Mouse (Mus musculus) liver, postnatal 0 days (tissue): ENCODE results near the gene Smyd3. TPM values are rescaled to one million over a fixed set of nuclear protein-coding genes. Genes with fewer than 3 reads are reported as not detected.
"Not testable (repeated sequence)": the region's sequence is repeated elsewhere in the genome, so short reads cannot be mapped to it uniquely, and the experiment has no call there.

Experiments used
- ATAC-seq: fragments of 200-750 bp; cut with Nextera tagmentation; 2 replicates; pipeline ENCODE4 v1.8.0; 2017; ENCODE audit warnings: mild to moderate bottlenecking, moderate library complexity
- DNase-seq: peaks from one replicate; pipeline ENCODE4 v3.0.0-alpha.2; 2016
- H3K27ac ChIP-seq: fragments of 300-500 bp; sonication (generic); 2 replicates; pipeline ENCODE4 v1.5.1; 2014; ENCODE audit warnings: antibody characterized with exemption, moderate library complexity, mild to moderate bottlenecking, low read depth
- H3K27me3 ChIP-seq: fragments of 300-500 bp; sonication (generic); 2 replicates; pipeline ENCODE4 v1.6.1; 2014; ENCODE audit warnings: low read length, control low read depth, mixed read lengths; ENCODE audit not compliant: insufficient read depth
- H3K36me3 ChIP-seq: fragments of 300-500 bp; sonication (generic); replicated peaks from 2 replicates; pipeline ENCODE4 v1.6.1; 2014; ENCODE audit warnings: mild to moderate bottlenecking, control low read depth, low read length, moderate library complexity, mixed read lengths; ENCODE audit not compliant: insufficient read depth
- H3K4me1 ChIP-seq: fragments of 300-500 bp; sonication (generic); 2 replicates; pipeline ENCODE4 v1.6.1; 2014; ENCODE audit warnings: antibody characterized with exemption, mild to moderate bottlenecking, control low read depth; ENCODE audit not compliant: insufficient read depth
- H3K4me2 ChIP-seq: fragments of 300-500 bp; sonication (generic); 2 replicates; pipeline ENCODE4 v1.6.1; 2014; ENCODE audit warnings: low read depth, mild to moderate bottlenecking, low read length, moderate library complexity, mixed read lengths
- H3K4me3 ChIP-seq: fragments of 300-500 bp; sonication (generic); 2 replicates; pipeline ENCODE4 v1.5.1; 2014; ENCODE audit warnings: low read depth, low read length
- H3K9ac ChIP-seq: fragments of 300-500 bp; sonication (generic); replicated peaks from 2 replicates; pipeline ENCODE4 v1.6.1; 2014; ENCODE audit warnings: mild to moderate bottlenecking, moderate library complexity
- H3K9me3 ChIP-seq: fragments of 300-500 bp; sonication (generic); 2 replicates; pipeline ENCODE4 v1.6.1; 2016; ENCODE audit warnings: mild to moderate bottlenecking, control low read depth, low read length, mixed read lengths
- CTCF ChIP-seq: sonication (generic); IDR thresholded peaks from 2 replicates; pipeline ENCODE4 v1.5.1; 2016; ENCODE audit warnings: antibody characterized with exemption, low read depth
- EP300 ChIP-seq: IDR thresholded peaks from 2 replicates; pipeline ENCODE4 v1.6.1; 2016; ENCODE audit warnings: antibody characterized with exemption, low read depth, mild to moderate bottlenecking
- WGBS: fragments of 180-500 bp; shearing (Covaris S2); extraction: QIAGEN DNeasy Blood & Tissue Kit; methylation state at CpG from one replicate; pipeline ENCODE4 v1.1.7; 2014; ENCODE audit not compliant: insufficient replicate concordance; 5-methylcytosine and 5-hydroxymethylcytosine counted together
- polyA plus RNA-seq: library from polyadenylated mRNA; unstranded; fragments of >200 nt; fragmentation: Nextera tagmentation; extraction: Ambion mirVana; gene quantifications from 2 replicates; pipeline ENCODE4 v1.2.1, GENCODE M21; 2015

Smyd3 gene
- polyA plus RNA-seq, 1 experiment from 2014 or later, result 5.1 TPM

GRCm38 (mm10) chr1:179174241-179174640 lies 343.6 kb downstream of the Smyd3 start:
- no peak for DNase-seq
- H3K4me2 ChIP-seq, result no peak overlapping the region
- H3K4me3 ChIP-seq, result no peak overlapping the region
- no peak overlapping the region for H3K9ac ChIP-seq
- no peak overlapping the region for H3K27ac ChIP-seq
- no peaks in the 10 kb centered on the region for H3K9me3 ChIP-seq
- WGBS, result 57% methylated on average over 4 of the region's 4 CpGs
- no peak for ATAC-seq
- H3K36me3 ChIP-seq, result no peaks in the 10 kb centered on the region
- H3K27me3 ChIP-seq, result no peaks in the 10 kb centered on the region
- no peak for TF ChIP-seq CTCF
- no peak for TF ChIP-seq EP300
- H3K4me1 ChIP-seq, result no peaks in the 10 kb centered on the region

GRCm38 (mm10) chr1:179170555-179170954 lies 347.3 kb downstream of the Smyd3 start:
- no peak for ATAC-seq
- no peaks in the 10 kb centered on the region for H3K36me3 ChIP-seq
- no peaks in the 10 kb centered on the region for H3K27me3 ChIP-seq
- DNase-seq, result no peak
- H3K4me1 ChIP-seq, result peaks cover 6% of the 10 kb centered on the region; the same call in 1 of the 2 replicates
- no peak overlapping the region for H3K27ac ChIP-seq
- H3K4me2 ChIP-seq, result no peak overlapping the region
- H3K9me3 ChIP-seq, result no peaks in the 10 kb centered on the region
- H3K4me3 ChIP-seq, result no peak overlapping the region
- WGBS, result 84% methylated on average over 8 of the region's 8 CpGs
- no peak for TF ChIP-seq CTCF
- TF ChIP-seq EP300, result no peak
- H3K9ac ChIP-seq, result no peak overlapping the region

- H3K9me3 ChIP-seq, result no peaks in the 10 kb centered on the region
- H3K4me1 ChIP-seq, result peaks cover 6% of the 10 kb centered on the region; the same call in 1 of the 2 replicates
- ATAC-seq, result peak; percentile 78
- H3K4me2 ChIP-seq, result no peak overlapping the region
- TF ChIP-seq CTCF (no peak), EP300 (peak; percentile 52; the same call in 1 of the 2 replicates)
- no peaks in the 10 kb centered on the region for H3K27me3 ChIP-seq
- 23% methylated on average over 3 of the region's 3 CpGs for WGBS
- H3K9ac ChIP-seq, result no peak overlapping the region
- no peaks in the 10 kb centered on the region for H3K36me3 ChIP-seq
- H3K27ac ChIP-seq, result no peak overlapping the region
- no peak overlapping the region for H3K4me3 ChIP-seq
- no peak for DNase-seq
These were observed 348.1 kb downstream of the Smyd3 start for GRCm38 (mm10) chr1:179169749-179170148.

- Histone ChIP-seq H3K4me2 (no peak overlapping the region), H3K9ac (no peak overlapping the region), H3K4me1 (peaks cover 6% of the 10 kb centered on the region; the same call in 1 of the 2 replicates), H3K9me3 (no peaks in the 10 kb centered on the region), H3K27me3 (no peaks in the 10 kb centered on the region), H3K36me3 (no peaks in the 10 kb centered on the region), H3K27ac (no peak overlapping the region), H3K4me3 (no peak overlapping the region)
- no peak for ATAC-seq
- DNase-seq, result no peak
- TF ChIP-seq EP300 (no peak), CTCF (no peak)
- WGBS, result 80% methylated on average over 10 of the region's 10 CpGs
These were observed 348.7 kb downstream of the Smyd3 start for GRCm38 (mm10) chr1:179169161-179169560.

- H3K27me3 ChIP-seq, H3K4me1 ChIP-seq, H3K9ac ChIP-seq, H3K4me2 ChIP-seq, H3K4me3 ChIP-seq, ATAC-seq, H3K9me3 ChIP-seq, DNase-seq, H3K36me3 ChIP-seq, H3K27ac ChIP-seq: not testable (repeated sequence)
- WGBS, result 84% methylated on average over 5 of the region's 5 CpGs
These were observed 353.6 kb downstream of the Smyd3 start for GRCm38 (mm10) chr1:179164219-179164618.

GRCm38 (mm10) chr1:179162752-179163151 lies 355.1 kb downstream of the Smyd3 start:
- H3K27ac ChIP-seq, H3K36me3 ChIP-seq, H3K9ac ChIP-seq, H3K4me2 ChIP-seq, H3K4me3 ChIP-seq, H3K9me3 ChIP-seq, DNase-seq, H3K4me1 ChIP-seq, H3K27me3 ChIP-seq, ATAC-seq: not testable (repeated sequence)
- WGBS, result 78% methylated on average over 1 of the region's 1 CpGs

- no peaks in the 10 kb centered on the region for H3K9me3 ChIP-seq
- no peak overlapping the region for H3K4me3 ChIP-seq
- H3K4me2 ChIP-seq, result no peak overlapping the region
- ATAC-seq (no peak), DNase-seq (no peak)
- no peaks in the 10 kb centered on the region for H3K36me3 ChIP-seq
- 80% methylated on average over 6 of the region's 6 CpGs for WGBS
- TF ChIP-seq EP300 (no peak), CTCF (no peak)
- no peak overlapping the region for H3K9ac ChIP-seq
- H3K27me3 ChIP-seq, result no peaks in the 10 kb centered on the region
- no peaks in the 10 kb centered on the region for H3K4me1 ChIP-seq
- no peak overlapping the region for H3K27ac ChIP-seq
These were observed 355.9 kb downstream of the Smyd3 start for GRCm38 (mm10) chr1:179161947-179162346.
